Mouse (Mus musculus) forebrain, embryonic 14.5 days (tissue): ENCODE data around the gene Gm6169. TPM values are rescaled to one million over a fixed set of nuclear protein-coding genes. Genes with fewer than 3 reads are reported as not detected.
"Not testable (repeated sequence)": the region's sequence is repeated elsewhere in the genome, so short reads cannot be mapped to it uniquely, and the experiment has no call there.

Source experiments
- ATAC-seq: fragments of 200-750 bp; cut with Nextera tagmentation; 2 replicates; pipeline ENCODE4 v1.8.0; 2017; ENCODE audit warnings: mild to moderate bottlenecking, moderate library complexity
- DNase-seq: peaks from one replicate; pipeline ENCODE4 v3.0.0-alpha.2; 2015; ENCODE audit warnings: low spot score
- H3K27ac ChIP-seq: fragments of 300-500 bp; sonication (generic); 2 replicates; pipeline ENCODE4 v1.5.1; 2014; ENCODE audit warnings: low read depth, mild to moderate bottlenecking, control low read depth, low read length, moderate library complexity
- H3K27me3 ChIP-seq: fragments of 300-500 bp; sonication (generic); replicated peaks from 2 replicates; pipeline ENCODE4 v1.6.1; 2014; ENCODE audit warnings: low read length, control low read depth, mixed read lengths; ENCODE audit not compliant: control insufficient read depth, insufficient read depth
- H3K36me3 ChIP-seq: fragments of 300-500 bp; sonication (generic); 2 replicates; pipeline ENCODE4 v1.6.1; 2014; ENCODE audit warnings: low read length, control low read depth; ENCODE audit not compliant: control insufficient read depth, insufficient read depth
- H3K4me1 ChIP-seq: fragments of 300-500 bp; sonication (generic); 2 replicates; pipeline ENCODE4 v1.6.1; 2014; ENCODE audit warnings: antibody characterized with exemption, low read length, control low read depth; ENCODE audit not compliant: control insufficient read depth, insufficient read depth
- H3K4me2 ChIP-seq: fragments of 300-500 bp; sonication (generic); 2 replicates; pipeline ENCODE4 v1.6.1; 2014; ENCODE audit warnings: mild to moderate bottlenecking, control low read depth, low read length
- H3K4me3 ChIP-seq: fragments of 300-500 bp; sonication (generic); 2 replicates; pipeline ENCODE4 v1.5.1; 2014; ENCODE audit warnings: low read depth, low read length, control low read depth
- H3K9ac ChIP-seq: fragments of 300-500 bp; sonication (generic); 2 replicates; pipeline ENCODE4 v1.6.1; 2014; ENCODE audit warnings: mild to moderate bottlenecking, low read length, control low read depth, moderate library complexity
- H3K9me3 ChIP-seq: fragments of 300-500 bp; sonication (generic); replicated peaks from 2 replicates; pipeline ENCODE4 v1.6.1; 2016; ENCODE audit warnings: low read length, control low read depth, mixed read lengths; ENCODE audit not compliant: control insufficient read depth
- WGBS: fragments of 180-500 bp; shearing (Covaris S2); extraction: QIAGEN DNeasy Blood & Tissue Kit; methylation state at CpG from one replicate; pipeline ENCODE4 v1.1.7; 2014; 5-methylcytosine and 5-hydroxymethylcytosine counted together
- polyA plus RNA-seq: library from polyadenylated mRNA; unstranded; fragments of >200 nt; fragmentation: Nextera tagmentation; extraction: Ambion mirVana; gene quantifications from 2 replicates; pipeline ENCODE4 v1.2.1, GENCODE M21; 2014

Gm6169 gene
- polyA plus RNA-seq = 1.1 and 1.6 TPM in 2 replicates

DNA sequence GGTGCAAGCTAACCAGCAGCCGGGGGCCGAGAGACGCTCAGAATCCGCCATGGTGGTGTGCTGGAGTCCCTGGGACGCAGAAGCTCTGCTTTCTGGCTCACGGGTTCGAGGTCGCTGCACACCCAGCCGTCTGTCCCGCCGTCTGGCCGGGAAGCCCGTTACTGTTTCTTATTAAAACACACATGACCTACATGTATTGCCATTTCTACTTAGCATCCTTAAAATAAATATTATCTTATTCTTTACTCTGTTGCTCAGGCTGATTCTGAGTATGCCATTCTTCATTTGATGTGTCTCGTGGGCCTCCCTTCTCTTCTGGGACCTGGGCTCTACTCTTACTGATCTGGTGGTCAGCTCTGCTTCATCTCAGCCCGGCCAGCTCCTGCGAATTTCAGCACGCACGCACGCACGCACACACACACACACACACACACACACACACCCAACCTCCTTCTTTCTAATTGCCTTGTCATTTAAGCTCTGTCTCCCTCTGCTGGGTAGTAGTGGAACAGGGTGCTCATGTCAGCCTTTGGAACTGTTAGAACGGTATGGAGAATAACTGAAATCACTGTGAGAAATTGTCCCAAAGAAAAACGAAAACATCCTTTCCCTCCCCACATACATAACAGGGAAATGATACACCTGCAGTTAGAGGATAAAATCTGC, at the start of gene Gm6169:
Gene Gm6169 (minus strand): TSS at position 51 of the 666 bp plus-strand sequence.
- DNase-seq (peak; percentile 83), ATAC-seq (peak; percentile 44)
- 81% methylated on average over 22 of the region's 22 CpGs for WGBS
- Histone ChIP-seq H3K4me2 (no peak within 1 kb of the TSS), H3K9ac (no peak within 1 kb of the TSS), H3K4me3 (no peak within 1 kb of the TSS), H3K4me1 (no peaks in the 10 kb centered on the region), H3K9me3 (no peaks in the 10 kb centered on the region), H3K27me3 (no peaks in the 10 kb centered on the region), H3K27ac (no peak within 1 kb of the TSS), H3K36me3 (0 out of 2 replicates have a peak, but pooled peaks cover 4% of the 10 kb centered on the region)

DNA sequence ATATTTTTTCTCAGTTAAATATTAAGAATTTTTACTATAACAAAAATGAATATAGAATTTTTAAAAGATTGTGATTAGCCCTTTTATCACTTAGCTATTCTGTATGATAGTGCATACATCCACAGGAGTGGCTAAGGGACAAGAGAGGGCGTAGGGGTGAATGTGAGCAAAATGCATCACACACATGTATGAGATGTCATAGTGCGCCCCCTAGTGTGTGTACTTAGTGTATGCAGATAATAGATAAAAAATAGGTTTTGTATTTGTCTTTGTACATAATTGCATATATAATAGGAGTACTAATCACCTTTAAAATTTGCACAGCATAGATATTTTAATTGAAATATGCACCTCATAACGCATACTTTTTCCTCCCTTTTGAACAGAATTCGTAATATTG, 46.8 kb upstream of the Gm6169 start:
- peak; percentile 69 for DNase-seq
- no peak overlapping the region for H3K4me2 ChIP-seq
- no peak overlapping the region for H3K9ac ChIP-seq
- no peaks in the 10 kb centered on the region for H3K9me3 ChIP-seq
- H3K36me3 ChIP-seq = peaks cover 63% of the 10 kb centered on the region
- H3K4me3 ChIP-seq = no peak overlapping the region
- H3K27ac ChIP-seq = no peak overlapping the region
- no peaks in the 10 kb centered on the region for H3K4me1 ChIP-seq
- WGBS = 60% methylated on average over 4 of the region's 4 CpGs
- ATAC-seq = no peak
- H3K27me3 ChIP-seq = no peaks in the 10 kb centered on the region

DNA sequence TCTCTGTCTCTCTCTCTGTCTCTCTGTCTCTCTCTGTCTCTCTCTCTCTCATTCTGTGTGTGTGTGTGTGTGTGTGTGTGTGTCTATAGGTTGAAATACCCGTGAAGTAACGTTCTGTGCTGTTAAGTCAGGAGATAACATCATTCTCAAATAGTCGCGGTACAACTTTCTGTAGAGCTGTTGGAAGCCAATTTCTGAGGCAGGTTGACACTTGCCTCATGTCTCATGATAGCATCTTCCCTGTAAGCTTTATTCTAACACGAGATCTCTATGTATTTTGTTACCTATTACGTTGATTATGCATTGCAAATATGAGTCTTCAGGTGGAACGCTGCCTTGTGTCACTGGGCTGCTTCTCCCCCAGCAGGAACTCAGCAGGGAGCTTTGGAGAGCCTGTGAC, 43.3 kb upstream of the Gm6169 start:
- Histone ChIP-seq H3K4me3 (no peak overlapping the region), H3K4me2 (no peak overlapping the region), H3K9me3 (no peaks in the 10 kb centered on the region), H3K27me3 (no peaks in the 10 kb centered on the region), H3K36me3 (peaks cover 37% of the 10 kb centered on the region), H3K9ac (no peak overlapping the region), H3K4me1 (peaks cover 5% of the 10 kb centered on the region; the same call in 1 of the 2 replicates), H3K27ac (no peak overlapping the region)
- ATAC-seq (no peak), DNase-seq (no peak)
- WGBS = 90% methylated on average over 7 of the region's 7 CpGs

DNA sequence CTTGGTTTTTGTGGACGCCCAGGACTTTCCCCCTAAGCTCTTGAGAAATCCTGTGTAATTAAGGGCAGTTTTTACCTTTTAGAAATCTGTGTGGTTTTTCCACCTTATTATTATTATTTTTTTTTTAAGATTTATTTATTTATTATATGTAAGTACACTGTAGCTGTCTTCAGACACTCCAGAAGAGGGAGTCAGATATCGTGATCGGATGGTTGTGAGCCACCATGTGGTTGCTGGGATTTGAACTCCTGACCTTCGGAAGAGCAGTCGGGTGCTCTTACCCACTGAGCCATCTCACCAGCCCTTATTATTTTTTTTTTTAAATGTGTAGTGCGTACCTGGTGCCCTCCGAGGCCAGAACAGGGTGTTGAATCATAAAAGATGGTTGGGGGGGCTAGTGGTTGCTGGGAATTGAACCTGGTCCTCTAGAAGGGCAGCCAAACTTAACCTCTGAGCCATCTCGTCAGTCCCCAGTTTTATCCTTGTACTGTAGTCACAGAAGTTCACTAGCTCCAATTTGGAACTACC, 39.4 kb upstream of the Gm6169 start:
- Histone ChIP-seq H3K4me2 (peak overlapping the region; percentile 53), H3K36me3 (peaks cover 24% of the 10 kb centered on the region), H3K9ac (peak overlapping the region; percentile 91), H3K4me3 (peak overlapping the region; percentile 88), H3K27ac (peak overlapping the region; percentile 90; the same call in 1 of the 2 replicates)
- not testable (repeated sequence) for ATAC-seq, H3K4me1 ChIP-seq, H3K9me3 ChIP-seq, DNase-seq, H3K27me3 ChIP-seq
- 34% methylated on average over 8 of the region's 8 CpGs for WGBS

DNA sequence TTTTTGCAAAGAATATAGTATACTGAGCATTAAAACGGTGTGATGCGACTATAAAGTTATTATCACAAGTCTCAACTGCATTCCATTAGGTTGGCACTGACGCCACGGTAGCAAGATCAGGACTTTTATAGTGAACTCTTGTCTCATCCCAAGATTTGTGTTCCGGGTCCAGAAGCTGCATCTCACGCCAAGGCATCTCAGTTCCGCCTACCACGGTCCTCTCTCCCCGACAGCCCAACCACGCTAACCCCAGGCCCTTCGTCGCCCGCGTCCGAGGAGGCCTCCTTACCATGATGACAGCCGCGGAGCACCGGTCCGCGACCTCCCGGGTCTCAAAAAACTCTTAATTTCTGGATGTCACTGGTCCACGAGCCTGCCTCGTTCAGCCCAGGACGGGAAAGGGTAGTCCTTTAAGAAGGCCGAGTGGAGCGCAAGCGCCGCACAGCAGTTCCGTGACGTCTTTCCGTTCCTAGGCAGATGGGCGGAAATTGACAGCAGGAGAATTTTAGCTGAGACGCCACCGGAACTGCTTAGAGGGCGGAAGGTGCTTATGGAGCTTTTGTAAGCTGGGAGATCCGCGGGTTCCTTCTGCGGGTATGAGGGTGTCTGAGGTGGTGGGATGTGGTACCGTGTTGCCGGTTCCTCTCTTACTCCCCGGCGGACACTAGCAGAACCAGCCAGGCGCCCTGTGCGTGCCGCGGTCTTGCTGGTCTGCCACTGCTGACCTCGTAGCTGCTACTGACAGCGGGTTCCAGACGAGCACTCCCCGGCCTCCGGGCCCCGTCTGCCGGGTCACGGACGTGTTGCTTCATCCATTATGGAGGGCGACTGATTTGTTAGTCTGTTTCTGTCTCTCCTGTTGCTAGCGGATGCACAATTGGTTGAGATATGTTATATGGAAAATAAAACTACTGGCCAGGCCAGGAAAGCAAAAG, 38.7 kb upstream of the Gm6169 start, which contains the start of the genes Gfm2 and Nsa2:
Gene Gfm2 (plus strand): TSS at position 472 of the 935 bp plus-strand sequence.
Gene Nsa2 (minus strand): TSS at position 472 of the 935 bp plus-strand sequence.
- Histone ChIP-seq H3K9ac (peak within 1 kb of the TSS; percentile 91), H3K4me2 (peak within 1 kb of the TSS; percentile 77)
- WGBS = under 1% methylated on average over 57 of the region's 57 CpGs

DNA sequence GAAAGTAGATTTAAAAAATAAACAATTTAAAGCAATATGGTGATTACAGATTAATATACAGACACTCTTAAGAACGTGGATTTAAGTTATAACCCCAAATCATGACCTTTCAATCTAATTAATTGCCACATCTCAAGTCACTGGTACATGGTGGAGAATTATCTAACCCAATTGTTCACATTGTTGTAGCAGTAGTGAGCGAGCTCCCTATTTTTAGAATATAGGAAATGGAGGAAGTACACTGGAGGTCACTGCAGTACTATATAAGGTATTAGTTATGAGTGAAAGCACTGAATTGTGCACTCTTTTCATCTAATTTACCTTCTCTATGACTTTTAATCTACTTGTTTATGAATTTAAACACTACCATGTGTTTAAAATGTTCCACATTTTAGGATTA, 31.4 kb upstream of the Gm6169 start:
- not testable (repeated sequence) for ATAC-seq, DNase-seq
- no CpG with 5 or more reads among the region's 2 CpGs for WGBS

More for the DNA sequence above, 38.7 kb upstream of the Gm6169 start, which contains the start of the genes Gfm2 and Nsa2:
- H3K36me3 ChIP-seq = peaks cover 21% of the 10 kb centered on the region
- H3K9me3 ChIP-seq = no peaks in the 10 kb centered on the region
- H3K4me3 ChIP-seq = peak within 1 kb of the TSS; percentile 88
- DNase-seq (peak; percentile 98), ATAC-seq (peak; percentile 98)
- H3K27ac ChIP-seq = peak within 1 kb of the TSS; percentile 90
- no peaks in the 10 kb centered on the region for H3K27me3 ChIP-seq
- H3K4me1 ChIP-seq = peaks cover 5% of the 10 kb centered on the region; the same call in 1 of the 2 replicates

DNA sequence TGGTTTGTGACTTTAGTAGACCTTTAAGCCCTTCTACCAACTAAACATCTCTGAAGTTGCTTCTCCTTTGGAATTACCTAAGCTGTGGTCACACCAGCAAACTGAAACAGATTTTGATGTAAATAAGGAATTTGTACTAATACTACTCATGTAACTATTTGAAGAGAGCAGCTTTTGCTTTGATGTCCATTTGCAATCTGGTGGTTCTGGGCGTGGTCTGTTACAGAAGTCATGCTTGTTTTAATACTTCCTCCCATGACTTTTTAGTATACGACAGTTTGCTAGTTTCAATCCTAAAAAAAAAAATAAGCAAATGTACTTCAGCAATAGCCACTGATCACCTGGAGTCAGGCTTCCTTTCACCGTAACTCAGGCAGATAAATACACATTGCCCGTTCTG, 30.6 kb upstream of the Gm6169 start:
- DNase-seq, H3K9me3 ChIP-seq, H3K27me3 ChIP-seq, H3K4me2 ChIP-seq, H3K27ac ChIP-seq, ATAC-seq, H3K4me1 ChIP-seq, H3K9ac ChIP-seq, H3K4me3 ChIP-seq: not testable (repeated sequence)
- 93% methylated on average over 2 of the region's 4 CpGs for WGBS
- H3K36me3 ChIP-seq = peaks cover 32% of the 10 kb centered on the region

More for the DNA sequence above, 31.4 kb upstream of the Gm6169 start:
- not testable (repeated sequence) for H3K27ac ChIP-seq, H3K4me2 ChIP-seq, H3K9me3 ChIP-seq, H3K9ac ChIP-seq, H3K27me3 ChIP-seq, H3K4me3 ChIP-seq, H3K4me1 ChIP-seq
- H3K36me3 ChIP-seq = peaks cover 31% of the 10 kb centered on the region

DNA sequence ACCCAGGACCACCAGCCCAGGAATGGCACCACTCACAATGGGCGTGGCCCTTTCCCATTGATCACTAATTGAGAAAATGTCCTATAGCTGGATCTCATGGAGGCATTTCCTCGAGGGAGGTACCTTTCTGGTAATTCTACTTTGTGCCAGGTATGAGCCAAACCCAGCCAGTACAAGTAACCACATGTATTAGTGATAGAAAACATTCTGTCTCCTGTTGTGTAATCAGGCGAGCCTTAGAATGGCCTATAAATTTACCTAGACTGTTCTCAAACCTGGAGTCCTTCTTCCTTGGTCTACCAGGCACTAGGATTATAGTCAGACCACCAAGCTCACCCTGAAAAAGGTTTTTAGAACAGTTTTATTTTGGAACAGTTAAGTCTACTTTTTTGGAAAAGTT, 22.3 kb upstream of the Gm6169 start:
- no peak for ATAC-seq
- no peak overlapping the region for H3K4me3 ChIP-seq
- H3K27me3 ChIP-seq = no peaks in the 10 kb centered on the region
- H3K27ac ChIP-seq = no peak overlapping the region
- peaks cover 29% of the 10 kb centered on the region for H3K36me3 ChIP-seq
- DNase-seq = no peak
- WGBS = 75% methylated on average over 3 of the region's 3 CpGs
- H3K4me2 ChIP-seq = no peak overlapping the region
- no peaks in the 10 kb centered on the region for H3K9me3 ChIP-seq
- no peaks in the 10 kb centered on the region for H3K4me1 ChIP-seq
- H3K9ac ChIP-seq = no peak overlapping the region
